Mouse (Mus musculus) G1E (cell line): ENCODE data around the gene Med26.

Source experiments
- CTCF ChIP-seq: IDR thresholded peaks from 2 replicates; pipeline ENCODE4 v1.5.1; 2012; ENCODE audit warnings: low read depth, low read length, inconsistent platforms, mixed read lengths
- GATA1 ChIP-seq: IDR thresholded peaks from 2 replicates; pipeline ENCODE4 v1.6.1; 2012; ENCODE audit warnings: borderline replicate concordance, low read length, inconsistent platforms, mixed read lengths
- GATA2 ChIP-seq: IDR thresholded peaks from 2 replicates; pipeline ENCODE4 v1.6.1; 2012; ENCODE audit warnings: low read depth, low read length, inconsistent platforms, borderline replicate concordance
- POLR2AphosphoS5 ChIP-seq: IDR thresholded peaks from 2 replicates; pipeline ENCODE4 v1.6.1; 2012; ENCODE audit warnings: low read depth, low read length, inconsistent platforms; ENCODE audit not compliant: insufficient replicate concordance
- TAL1 ChIP-seq: conservative IDR thresholded peaks from 2 replicates; pipeline ENCODE4 v1.6.1; 2012; ENCODE audit warnings: low read depth, low read length, inconsistent platforms, mixed read lengths

GRCm38 (mm10) chr8:72555770-72556169 is 7.7 kb upstream of the Med26 start:
- TF ChIP-seq GATA1 = no peak
- TF ChIP-seq CTCF = no peak
- TF ChIP-seq TAL1 = no peak
- TF ChIP-seq POLR2AphosphoS5 = no peak
- TF ChIP-seq GATA2 = no peak
